Comparison of ENCODE assay signal across 29 mouse cellular contexts in the genomic region with DNA sequence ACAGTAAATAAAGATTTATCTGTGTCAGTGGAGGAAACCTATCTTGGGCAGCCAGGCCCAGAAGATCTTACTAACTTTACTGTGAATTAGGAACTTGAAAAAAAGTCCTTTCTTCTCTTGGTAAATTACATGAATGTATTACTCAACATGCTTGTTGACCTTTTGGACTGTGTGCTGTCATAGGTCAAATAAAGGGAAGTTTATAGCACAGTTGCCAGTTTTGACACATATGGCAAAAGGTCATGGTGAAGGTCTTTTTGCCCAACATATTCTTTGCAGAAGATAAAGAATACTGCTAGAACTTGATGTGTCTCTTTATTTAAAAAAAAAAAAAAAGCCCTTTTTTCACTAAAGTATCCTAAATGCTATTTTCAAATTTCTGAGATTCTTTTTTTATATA. TPM values are rescaled to one million over a fixed set of nuclear protein-coding genes. Genes with fewer than 3 reads are reported as not detected.
DNase-seq lines count a peak whose midpoint lies in the region; ATAC-seq and TF ChIP-seq lines count a peak whose summit lies in the region.
"Had no signal": no experiment of that assay in that cellular context is flagged by ENCODE, and none has a peak within 500 bp of the region (broad histone marks: within the 10 kb centered on the region; RNA-seq: fewer than 3 reads in every experiment).

No protein-coding gene starts in this region.

- H3K4me1 ChIP-seq in liver, adult 2 months (ENCODE audit: control insufficient read depth, insufficient read depth, low read length) = no peaks in the 10 kb centered on the region
- no peaks in the 10 kb centered on the region for H3K4me1 ChIP-seq in liver, embryonic 12.5 days
- no peaks in the 10 kb centered on the region for H3K4me1 ChIP-seq in stomach, postnatal 0 days (replicated peaks; ENCODE audit: control insufficient read depth, insufficient read depth)

- TF ChIP-seq CTCF in liver, adult 2 months (IDR thresholded peaks at IDR 0.05; ENCODE audit: low read depth, low read length) = no peak
- no peak for TF ChIP-seq CTCF in stomach, postnatal 0 days (IDR thresholded peaks at IDR 0.05; ENCODE audit: low read depth)

- peak; percentile 21 for DNase-seq in adrenal gland, adult 2 months
- DNase-seq in adrenal gland, postnatal 10 days = no peak
- DNase-seq in adrenal gland, postnatal 14 days = peak; percentile 8
- DNase-seq in adrenal gland, adult 8-10 months = no peak
- peak; percentile 51 for DNase-seq in liver, adult 2 months (ENCODE audit: extremely low read depth, low read depth, low spot score)
- peak; percentile 1 for DNase-seq in 416B (ENCODE audit: low read depth)
- no peak for DNase-seq in stomach, postnatal 0 days (ENCODE audit: low spot score)
- DNase-seq: adrenal gland, postnatal 25 days; adrenal gland, postnatal 36 days; B cell, adult 2 months; cerebellum, adult 11 months; cerebellum, adult 11-12 months; cerebellum, adult 18-20 months; cerebellum, adult 2 months; cerebellum, adult 8-10 months; cerebellum, adult 9-10 months; cerebellum, adult 9-11 months had no signal

- H3K27me3 ChIP-seq in liver, adult 2 months (ENCODE audit: control insufficient read depth, insufficient read depth, low read length) = no peaks in the 10 kb centered on the region
- H3K27me3 ChIP-seq in liver, embryonic 12.5 days (replicated peaks) = no peaks in the 10 kb centered on the region
- no peaks in the 10 kb centered on the region for H3K27me3 ChIP-seq in stomach, postnatal 0 days (ENCODE audit: control insufficient read depth, insufficient read depth, low read length)
- H3K27me3 ChIP-seq: CH12.LX, Patski had no signal

- H3K9me3 ChIP-seq in liver, embryonic 12.5 days (replicated peaks) = no peaks in the 10 kb centered on the region
- no peaks in the 10 kb centered on the region for H3K9me3 ChIP-seq in stomach, postnatal 0 days (ENCODE audit: control insufficient read depth, low read length)
- H3K9me3 ChIP-seq: G1E had no signal

- TF ChIP-seq POLR2A in liver, adult 2 months (IDR thresholded peaks at IDR 0.05; ENCODE audit: extremely low read depth, insufficient read depth, low read length) = no peak

- no peak overlapping the region for H3K4me3 ChIP-seq in liver, adult 2 months (ENCODE audit: insufficient read depth, low read depth, low read length)
- no peak overlapping the region for H3K4me3 ChIP-seq in liver, embryonic 12.5 days
- no peak overlapping the region for H3K4me3 ChIP-seq in stomach, postnatal 0 days (ENCODE audit: low read depth, low read length)

- H3K27ac ChIP-seq in liver, adult 2 months (replicated peaks; ENCODE audit: insufficient read depth, low read depth, low read length) = no peak overlapping the region
- no peak overlapping the region for H3K27ac ChIP-seq in liver, embryonic 12.5 days
- no peak overlapping the region for H3K27ac ChIP-seq in stomach, postnatal 0 days (replicated peaks)

- no peaks in the 10 kb centered on the region for H3K79me2 ChIP-seq in liver, adult 2 months (ENCODE audit: control insufficient read depth, insufficient read depth, low read length)

- H3K4me2 ChIP-seq in liver, embryonic 12.5 days = no peak overlapping the region
- no peak overlapping the region for H3K4me2 ChIP-seq in stomach, postnatal 0 days (replicated peaks; ENCODE audit: low read depth)

- no peaks in the 10 kb centered on the region for H3K36me3 ChIP-seq in liver, adult 2 months (ENCODE audit: control insufficient read depth, insufficient read depth, low read length)
- H3K36me3 ChIP-seq in liver, embryonic 12.5 days = no peaks in the 10 kb centered on the region
- H3K36me3 ChIP-seq in stomach, postnatal 0 days (ENCODE audit: control insufficient read depth, insufficient read depth, low read length) = no peaks in the 10 kb centered on the region
- H3K36me3 ChIP-seq: G1E had no signal

- ATAC-seq in liver, embryonic 12.5 days = no peak
- ATAC-seq in stomach, postnatal 0 days (ENCODE audit: low FRiP score, low TSS enrichment) = no peak
- ATAC-seq: activated CD4-positive, CD25-positive, alpha-beta regulatory T cell, adult 4 months; CD4-positive, CD25-positive, alpha-beta regulatory T cell, adult 4 months; Patski had no signal

- no peak for TF ChIP-seq EP300 in stomach, postnatal 0 days (optimal IDR thresholded peaks at IDR 0.05)

- no peak overlapping the region for H3K9ac ChIP-seq in liver, adult 2 months (ENCODE audit: low read depth, low read length)
- no peak overlapping the region for H3K9ac ChIP-seq in liver, embryonic 12.5 days
- H3K9ac ChIP-seq in stomach, postnatal 0 days (ENCODE audit: low read length) = no peak overlapping the region

RNA-seq across cellular contexts. Expression of gene Vmn2r106, which starts 1.6 kb away (rescaled TPM):
- total RNA-seq in adrenal gland, adult 2 months (2021) = not detected
- polyA plus RNA-seq in adrenal gland, adult 2 months (2012; rRNA removed) = not detected in 2 replicates
- not detected for total RNA-seq in adrenal gland, postnatal 10 days (2021)
- not detected in 2 replicates for total RNA-seq in adrenal gland, postnatal 14 days (2021)
- total RNA-seq in adrenal gland, adult 8-10 months (2022) = not detected
- total RNA-seq in liver, adult 2 months (2014; rRNA removed) = not detected in 2 replicates
- polyA plus RNA-seq in liver, adult 2 months (2012; rRNA removed) = not detected in 2 replicates
- polyA plus RNA-seq in liver, embryonic 12.5 days (2016; fragmentation: Nextera tagmentation; extraction: Ambion mirVana) = not detected in 2 replicates
- not detected in 2 replicates for polyA plus RNA-seq in stomach, postnatal 0 days (2015; fragmentation: Nextera tagmentation; extraction: Ambion mirVana)
- total RNA-seq: adrenal gland, adult 18-20 months; adrenal gland, postnatal 25 days; adrenal gland, postnatal 36 days; adrenal gland, postnatal 4 days; CH12.LX; ES-E14; G1E; MEL had no signal
- polyA plus RNA-seq: activated CD4-positive, CD25-positive, alpha-beta regulatory T cell, adult 4 months; brain, embryonic 14.5 days; C2C12; CD4-positive, CD25-positive, alpha-beta regulatory T cell, adult 4 months; cerebellum, adult 2 months; G1E; Patski had no signal

RNA-seq across cellular contexts. Expression of gene Vmn2r105, which starts 52.1 kb away (rescaled TPM):
- not detected for total RNA-seq in adrenal gland, adult 2 months (2021)
- polyA plus RNA-seq in adrenal gland, adult 2 months (2012; rRNA removed) = not detected in 2 replicates
- not detected for total RNA-seq in adrenal gland, postnatal 10 days (2021)
- total RNA-seq in adrenal gland, postnatal 14 days (2021) = not detected in 2 replicates
- not detected for total RNA-seq in adrenal gland, adult 8-10 months (2022)
- total RNA-seq in liver, adult 2 months (2014; rRNA removed) = not detected in 2 replicates
- polyA plus RNA-seq in liver, adult 2 months (2012; rRNA removed) = not detected in 2 replicates
- polyA plus RNA-seq in liver, embryonic 12.5 days (2016; fragmentation: Nextera tagmentation; extraction: Ambion mirVana) = not detected in 2 replicates
- 0.01 TPM in 1 of 2 replicates, not detected in the other for polyA plus RNA-seq in stomach, postnatal 0 days (2015; fragmentation: Nextera tagmentation; extraction: Ambion mirVana)
- total RNA-seq: adrenal gland, adult 18-20 months; adrenal gland, postnatal 25 days; adrenal gland, postnatal 36 days; adrenal gland, postnatal 4 days; CH12.LX; ES-E14; MEL had no signal
- polyA plus RNA-seq: brain, embryonic 14.5 days; C2C12; CD4-positive, CD25-positive, alpha-beta regulatory T cell, adult 4 months; cerebellum, adult 2 months; G1E; Patski had no signal

RNA-seq across cellular contexts. Expression of gene Vmn2r107, which starts 58.1 kb away (rescaled TPM):
- not detected for total RNA-seq in adrenal gland, adult 2 months (2021)
- not detected in 2 replicates for polyA plus RNA-seq in adrenal gland, adult 2 months (2012; rRNA removed)
- not detected for total RNA-seq in adrenal gland, postnatal 10 days (2021)
- not detected in 2 replicates for total RNA-seq in adrenal gland, postnatal 14 days (2021)
- not detected for total RNA-seq in adrenal gland, adult 8-10 months (2022)
- not detected in 2 replicates for total RNA-seq in liver, adult 2 months (2014; rRNA removed)
- not detected in 2 replicates for polyA plus RNA-seq in liver, adult 2 months (2012; rRNA removed)
- polyA plus RNA-seq in liver, embryonic 12.5 days (2016; fragmentation: Nextera tagmentation; extraction: Ambion mirVana) = not detected in 2 replicates
- polyA plus RNA-seq in stomach, postnatal 0 days (2015; fragmentation: Nextera tagmentation; extraction: Ambion mirVana) = 0.01 TPM in 1 of 2 replicates, not detected in the other
- total RNA-seq: adrenal gland, adult 18-20 months; adrenal gland, postnatal 25 days; adrenal gland, postnatal 36 days; adrenal gland, postnatal 4 days; CH12.LX; ES-E14; MEL had no signal
- polyA plus RNA-seq: activated CD4-positive, CD25-positive, alpha-beta regulatory T cell, adult 4 months; brain, embryonic 14.5 days; C2C12; CD4-positive, CD25-positive, alpha-beta regulatory T cell, adult 4 months; cerebellum, adult 2 months; G1E; Patski had no signal

Comparison
In these comparisons a context has a peak if more than half of its experiments do, and no peak if none do; other contexts are left out.
1. DNase-seq: peak in adrenal gland, adult 2 months (single experiment), adrenal gland, postnatal 14 days (single experiment), liver, adult 2 months (single experiment) and 416B (single experiment); none in adrenal gland, postnatal 10 days (single experiment), adrenal gland, adult 8-10 months (single experiment) and stomach, postnatal 0 days (single experiment).